17 mouse cellular contexts compared by ENCODE assay signal in the genomic region with DNA sequence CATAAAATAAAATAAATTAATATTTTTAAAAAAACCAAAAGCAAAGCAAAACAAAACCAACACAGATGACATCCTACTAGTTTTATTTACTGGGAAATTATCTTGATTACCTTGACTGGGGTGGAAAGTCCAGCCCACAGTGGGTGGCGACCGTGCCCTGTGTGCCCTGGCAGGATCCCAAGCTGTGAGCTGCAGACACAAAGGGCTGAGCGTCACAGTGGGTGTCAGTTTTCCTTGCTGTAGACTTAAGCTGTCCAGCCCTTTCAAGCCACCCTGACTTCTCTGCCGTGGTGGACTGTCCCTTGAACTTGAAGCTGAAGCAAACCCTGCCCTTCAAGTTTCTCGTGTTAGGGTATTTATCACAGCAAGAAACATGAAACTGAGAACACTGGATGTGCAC. TPM values are rescaled to one million over a fixed set of nuclear protein-coding genes. Genes with fewer than 3 reads are reported as not detected.
DNase-seq lines count a peak whose midpoint lies in the region; ATAC-seq lines count a peak whose summit lies in the region.
"Had no signal": no experiment of that assay in that cellular context is flagged by ENCODE, and none has a peak within 500 bp of the region (broad histone marks: within the 10 kb centered on the region; RNA-seq: fewer than 3 reads in every experiment).

No protein-coding gene starts in this region.

- ATAC-seq in erythroblast, adult 5-6 weeks (replicated peaks; ENCODE audit: low FRiP score, poor library complexity, severe bottlenecking): peak; percentile 55
- no peak for ATAC-seq in liver, embryonic 15.5 days (ENCODE audit: insufficient read depth)
- peak; percentile 42; the same call in 1 of the 2 replicates for ATAC-seq in stomach, embryonic 15.5 days (ENCODE audit: insufficient read depth, low FRiP score, low read depth)
- no peak for ATAC-seq in cerebellum, adult (ENCODE audit: insufficient number of reproducible peaks, low FRiP score, low TSS enrichment)
- ATAC-seq: forebrain, embryonic 16.5 days had no signal

- H3K27me3 ChIP-seq in liver, embryonic 15.5 days: no peaks in the 10 kb centered on the region
- no peaks in the 10 kb centered on the region for H3K27me3 ChIP-seq in stomach, embryonic 15.5 days (replicated peaks)

- DNase-seq in lung, postnatal 10 days: peak; percentile 27
- DNase-seq in lung, postnatal 14 days: no peak
- no peak for DNase-seq in urinary bladder, postnatal 25 days (ENCODE audit: low spot score)
- DNase-seq: gastrocnemius, postnatal 10 days; lung, adult 2 months; thymus, postnatal 25 days had no signal

- WGBS in liver, embryonic 15.5 days (ENCODE audit: insufficient replicate concordance): 29% methylated on average over 5 of the region's 5 CpGs
- WGBS in stomach, embryonic 15.5 days: 51% methylated on average over 5 of the region's 5 CpGs

- peaks cover 84% of the 10 kb centered on the region for H3K4me1 ChIP-seq in liver, embryonic 15.5 days (replicated peaks)
- no peaks in the 10 kb centered on the region for H3K4me1 ChIP-seq in stomach, embryonic 15.5 days
- H3K4me1 ChIP-seq: embryonic facial prominence, embryonic 13.5 days had no signal

- H3K36me3 ChIP-seq in liver, embryonic 15.5 days (replicated peaks): 0 out of 2 replicates have a peak, but pooled peaks cover 5% of the 10 kb centered on the region
- H3K36me3 ChIP-seq in stomach, embryonic 15.5 days: no peaks in the 10 kb centered on the region
- H3K36me3 ChIP-seq: embryonic facial prominence, embryonic 13.5 days; midbrain, embryonic 12.5 days had no signal

- peak overlapping the region; percentile 19; the same call in 1 of the 2 replicates for H3K9ac ChIP-seq in liver, embryonic 15.5 days
- no peak overlapping the region for H3K9ac ChIP-seq in stomach, embryonic 15.5 days
- H3K9ac ChIP-seq: embryonic facial prominence, embryonic 13.5 days; midbrain, embryonic 12.5 days had no signal

- no peaks in the 10 kb centered on the region for H3K9me3 ChIP-seq in liver, embryonic 15.5 days (replicated peaks)
- H3K9me3 ChIP-seq in stomach, embryonic 15.5 days: no peaks in the 10 kb centered on the region
- H3K9me3 ChIP-seq: embryonic facial prominence, embryonic 13.5 days; midbrain, embryonic 12.5 days had no signal

- H3K4me2 ChIP-seq in liver, embryonic 15.5 days: peak overlapping the region; percentile 43
- no peak overlapping the region for H3K4me2 ChIP-seq in stomach, embryonic 15.5 days
- H3K4me2 ChIP-seq: embryonic facial prominence, embryonic 13.5 days; midbrain, embryonic 12.5 days had no signal

- H3K27ac ChIP-seq in liver, embryonic 15.5 days (replicated peaks): peak overlapping the region; percentile 97
- H3K27ac ChIP-seq in stomach, embryonic 15.5 days: no peak overlapping the region
- H3K27ac ChIP-seq: embryonic facial prominence, embryonic 13.5 days; midbrain, embryonic 12.5 days had no signal

- no peak overlapping the region for H3K4me3 ChIP-seq in liver, embryonic 15.5 days (replicated peaks)
- H3K4me3 ChIP-seq in stomach, embryonic 15.5 days (replicated peaks): no peak overlapping the region
- H3K4me3 ChIP-seq: embryonic facial prominence, embryonic 13.5 days; midbrain, embryonic 12.5 days had no signal

RNA-seq across cellular contexts. Expression of a gene that starts 2.5 kb away (rescaled TPM):
- total RNA-seq in erythroblast, adult 5-6 weeks (2015; ENCODE audit: low replicate concordance): not detected in 2 replicates
- not detected in 2 replicates for total RNA-seq in erythroblast, adult 5-6 weeks (2017; ENCODE audit: low replicate concordance)
- polyA plus RNA-seq in liver, embryonic 15.5 days (2015; fragmentation: Nextera tagmentation; extraction: Ambion mirVana): 0.24 TPM in 1 of 2 replicates, not detected in the other
- not detected in 2 replicates for polyA plus RNA-seq in stomach, embryonic 15.5 days (2015; fragmentation: Nextera tagmentation; extraction: Ambion mirVana)
- total RNA-seq: CH12.LX; gastrocnemius, postnatal 10 days; heart, postnatal 25 days; layer of hippocampus, adult 18-20 months had no signal
- polyA plus RNA-seq: brain, embryonic 14.5 days; embryonic facial prominence, embryonic 13.5 days; forebrain, embryonic 16.5 days; lung, adult 2 months; midbrain, embryonic 12.5 days had no signal

RNA-seq across cellular contexts. Expression of a gene that starts 6.1 kb away (rescaled TPM):
- total RNA-seq in erythroblast, adult 5-6 weeks (2015; ENCODE audit: low replicate concordance): 106 and 129 TPM in 2 replicates
- 184 and 218 TPM in 2 replicates for total RNA-seq in erythroblast, adult 5-6 weeks (2017; ENCODE audit: low replicate concordance)
- polyA plus RNA-seq in liver, embryonic 15.5 days (2015; fragmentation: Nextera tagmentation; extraction: Ambion mirVana): 85.9 and 94.7 TPM in 2 replicates
- 82.3 and 92.6 TPM in 2 replicates for polyA plus RNA-seq in stomach, embryonic 15.5 days (2015; fragmentation: Nextera tagmentation; extraction: Ambion mirVana)

RNA-seq across cellular contexts. Expression of a gene that starts 40.5 kb away (rescaled TPM):
- total RNA-seq in erythroblast, adult 5-6 weeks (2015; ENCODE audit: low replicate concordance): 4.2 and 6.7 TPM in 2 replicates
- total RNA-seq in erythroblast, adult 5-6 weeks (2017; ENCODE audit: low replicate concordance): 1.8 and 5.6 TPM in 2 replicates
- 8.9 and 9.8 TPM in 2 replicates for polyA plus RNA-seq in liver, embryonic 15.5 days (2015; fragmentation: Nextera tagmentation; extraction: Ambion mirVana)
- 18.8 and 20.1 TPM in 2 replicates for polyA plus RNA-seq in stomach, embryonic 15.5 days (2015; fragmentation: Nextera tagmentation; extraction: Ambion mirVana)

RNA-seq across cellular contexts. Expression of a gene that starts 40.6 kb away (rescaled TPM):
- total RNA-seq in erythroblast, adult 5-6 weeks (2015; ENCODE audit: low replicate concordance): 27.2 and 40.7 TPM in 2 replicates
- total RNA-seq in erythroblast, adult 5-6 weeks (2017; ENCODE audit: low replicate concordance): 52.6 and 60.8 TPM in 2 replicates
- polyA plus RNA-seq in liver, embryonic 15.5 days (2015; fragmentation: Nextera tagmentation; extraction: Ambion mirVana): 30.4 and 31.5 TPM in 2 replicates
- 67.6 and 69.2 TPM in 2 replicates for polyA plus RNA-seq in stomach, embryonic 15.5 days (2015; fragmentation: Nextera tagmentation; extraction: Ambion mirVana)

Comparison
In these comparisons a context has a peak if more than half of its experiments do, and no peak if none do; other contexts are left out.
1. ATAC-seq: peak in erythroblast, adult 5-6 weeks (single experiment) and stomach, embryonic 15.5 days (single experiment); none in liver, embryonic 15.5 days (single experiment) and cerebellum, adult (single experiment).